ENCODE assay signal across 25 mouse cellular contexts in the genomic region with DNA sequence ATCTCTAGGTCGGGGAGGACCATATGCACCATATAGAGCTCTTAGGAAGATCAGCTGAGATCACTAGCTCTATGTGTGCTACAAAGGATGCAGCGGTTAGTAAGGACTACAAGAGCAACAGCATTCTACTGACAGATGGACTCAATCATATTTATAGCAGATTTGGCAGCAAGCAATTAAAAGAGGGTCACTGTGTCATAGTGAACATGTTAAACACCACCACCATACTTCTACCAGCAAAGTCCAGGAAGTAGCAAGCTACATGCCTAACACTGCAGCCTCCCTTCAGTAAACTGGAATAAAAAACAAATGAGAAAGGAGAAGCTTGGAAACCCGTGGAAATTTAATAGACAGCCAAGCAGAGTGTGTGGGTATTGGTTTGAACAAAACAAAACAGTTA. TPM values are rescaled to one million over a fixed set of nuclear protein-coding genes. Genes with fewer than 3 reads are reported as not detected.
"Had no signal": no experiment of that assay in that cellular context is flagged by ENCODE, and none has a peak within 500 bp of the region (broad histone marks: within the 10 kb centered on the region; RNA-seq: fewer than 3 reads in every experiment).

No protein-coding gene starts in this region.

- H3K4me3 ChIP-seq: forebrain, embryonic 15.5 days; heart, adult 2 months; heart, embryonic 13.5 days; heart, embryonic 15.5 days; hindbrain, embryonic 13.5 days; hindbrain, embryonic 15.5 days; intestine, embryonic 15.5 days; limb, embryonic 13.5 days; limb, embryonic 15.5 days; liver, embryonic 12.5 days had no signal

- H3K36me3 ChIP-seq: forebrain, embryonic 15.5 days; heart, embryonic 13.5 days; heart, embryonic 15.5 days; hindbrain, embryonic 13.5 days; hindbrain, embryonic 15.5 days; intestine, embryonic 15.5 days; limb, embryonic 13.5 days; limb, embryonic 15.5 days; liver, embryonic 12.5 days had no signal

- ATAC-seq: forebrain, embryonic 15.5 days; forebrain, postnatal 0 days; hindbrain, postnatal 0 days; intestine, embryonic 15.5 days; liver, embryonic 12.5 days had no signal

- H3K9me3 ChIP-seq: forebrain, embryonic 15.5 days; heart, embryonic 13.5 days; heart, embryonic 15.5 days; hindbrain, embryonic 13.5 days; hindbrain, embryonic 15.5 days; intestine, embryonic 15.5 days; limb, embryonic 13.5 days; limb, embryonic 15.5 days; liver, embryonic 12.5 days had no signal

- H3K9ac ChIP-seq: forebrain, embryonic 15.5 days; forebrain, postnatal 0 days; heart, embryonic 13.5 days; heart, embryonic 15.5 days; hindbrain, embryonic 13.5 days; hindbrain, embryonic 15.5 days; intestine, embryonic 15.5 days; limb, embryonic 13.5 days; limb, embryonic 15.5 days; liver, embryonic 12.5 days; liver, embryonic 14.5 days had no signal

- H3K4me1 ChIP-seq: forebrain, embryonic 15.5 days; heart, embryonic 13.5 days; heart, embryonic 15.5 days; hindbrain, embryonic 13.5 days; hindbrain, embryonic 15.5 days; intestine, embryonic 15.5 days; liver, embryonic 12.5 days had no signal

- H3K27ac ChIP-seq: forebrain, embryonic 15.5 days; heart, adult 2 months; heart, embryonic 13.5 days; heart, embryonic 15.5 days; hindbrain, embryonic 13.5 days; hindbrain, embryonic 15.5 days; hindbrain, postnatal 0 days; intestine, embryonic 15.5 days; limb, embryonic 13.5 days; limb, embryonic 15.5 days; liver, embryonic 12.5 days; liver, embryonic 14.5 days had no signal

- H3K27me3 ChIP-seq: forebrain, embryonic 15.5 days; hindbrain, embryonic 13.5 days; hindbrain, embryonic 15.5 days; intestine, embryonic 15.5 days; limb, embryonic 13.5 days; limb, embryonic 15.5 days had no signal

- H3K4me2 ChIP-seq: forebrain, embryonic 15.5 days; heart, embryonic 11.5 days; heart, embryonic 13.5 days; heart, embryonic 15.5 days; hindbrain, embryonic 13.5 days; hindbrain, embryonic 15.5 days; intestine, embryonic 15.5 days; limb, embryonic 13.5 days; limb, embryonic 15.5 days; liver, embryonic 12.5 days had no signal

- DNase-seq: forebrain, postnatal 0 days; gastrocnemius, postnatal 14 days; gastrocnemius, postnatal 36 days; heart, adult 2 months; heart, postnatal 14 days; heart, postnatal 36 days; kidney, adult 2 months; kidney, postnatal 25 days; layer of hippocampus, adult 9-11 months; layer of hippocampus, postnatal 36 days; left cerebral cortex, postnatal 4 days had no signal

RNA-seq across cellular contexts. Expression of gene Tmod2, which starts 5.4 kb away (rescaled TPM):
- total RNA-seq: hematopoietic stem cell, adult 5-6 weeks had no signal
- polyA plus RNA-seq: liver, adult 2 months had no signal
